Mouse (Mus musculus) CH12F3 (cell line): Measurements from ENCODE around the gene Rbfox2.

Experiments
- in situ Hi-C: fragments of 300-500 bp; cut with MboI; formaldehyde crosslinking; loops from 2 replicates; pipeline ENCODE4 v1.14.3; 2020; ENCODE audit warnings: low sequenced_read_pairs

The Rbfox2 gene

GRCm38 (mm10) chr15:77115456-77115855, 191.3 kb downstream of the Rbfox2 start:
- in situ Hi-C loops = no loop called here

GRCm38 (mm10) chr15:77113591-77113990, 193.2 kb downstream of the Rbfox2 start:
- in situ Hi-C loops = no loop called here

- in situ Hi-C loops = no loop called here
Measured at GRCm38 (mm10) chr15:77112378-77112777, 194.4 kb downstream of the Rbfox2 start.

DNA sequence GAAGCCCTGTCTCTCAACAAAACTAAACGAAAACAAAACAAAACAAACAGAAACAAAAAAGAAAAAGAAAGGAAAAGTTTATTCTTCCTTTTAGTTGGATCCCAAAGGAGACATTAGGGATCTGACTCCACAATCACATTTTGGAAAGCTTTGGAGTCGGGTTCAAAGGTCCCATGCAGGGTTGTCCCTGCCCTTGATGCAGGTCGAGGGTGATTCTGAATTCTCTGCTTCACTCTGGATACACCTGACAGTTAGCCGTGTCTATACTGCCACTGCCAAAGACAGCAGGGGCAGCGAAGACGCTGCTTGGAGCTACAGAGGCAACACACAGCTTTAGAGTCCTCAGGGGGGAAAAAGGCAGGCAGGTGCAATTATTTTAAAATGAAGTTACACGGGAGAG, 194.9 kb downstream of the Rbfox2 start:
- in situ Hi-C loops = no loop called here

DNA sequence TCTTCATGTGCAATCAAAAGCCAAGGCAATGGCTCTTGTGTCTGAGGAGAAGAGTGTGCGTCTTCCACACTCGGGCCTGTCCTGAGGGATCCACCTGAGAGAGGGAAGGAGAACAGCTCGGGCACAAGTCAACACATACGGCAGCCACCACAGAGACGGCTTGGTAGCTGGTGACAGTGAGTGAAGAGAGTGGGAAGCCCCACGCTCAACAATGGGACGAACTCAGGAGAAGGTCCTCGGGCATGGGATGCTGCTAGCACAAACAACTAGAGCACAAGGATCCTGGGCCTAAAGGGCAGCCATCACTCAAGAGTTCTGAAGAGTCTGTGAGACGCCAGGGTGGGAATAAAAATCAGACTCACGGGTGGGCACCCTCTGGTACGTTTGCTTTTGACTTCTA, 196.4 kb downstream of the Rbfox2 start:
- in situ Hi-C loops = no loop called here

DNA sequence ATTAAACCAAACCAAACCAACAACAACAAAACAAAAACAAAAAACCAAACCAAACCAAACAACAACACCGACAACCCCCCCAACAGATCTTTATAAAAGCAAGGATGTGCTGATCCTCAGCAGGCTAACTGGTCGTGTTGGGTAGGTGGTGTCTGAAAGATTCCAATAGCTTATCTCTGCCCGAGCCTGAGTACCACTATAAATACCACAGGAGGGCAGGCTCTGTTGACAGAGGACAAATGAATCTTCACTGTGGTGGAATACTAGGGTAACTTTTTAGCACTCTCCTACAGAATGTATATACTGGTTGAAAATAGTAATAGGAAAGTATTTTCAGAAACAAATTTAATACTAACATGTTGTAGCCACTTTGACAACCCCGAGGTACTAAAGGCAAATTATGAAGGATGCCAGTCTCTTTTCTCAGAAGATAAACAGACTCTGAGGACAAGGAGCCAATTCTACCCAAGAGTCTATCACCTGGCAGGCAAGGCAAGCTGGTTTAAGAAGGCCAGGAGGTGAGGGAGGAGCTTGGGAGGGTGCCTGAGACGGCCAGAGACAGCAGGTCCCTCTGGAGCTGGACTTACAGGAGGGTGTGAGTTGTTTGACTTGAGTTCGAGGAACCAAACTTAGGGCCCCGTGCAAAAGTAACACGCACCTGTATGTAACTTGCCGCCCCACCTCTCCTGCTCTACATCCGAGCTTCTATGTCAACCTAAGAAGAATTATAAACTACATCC, 199.5 kb downstream of the Rbfox2 start:
- in situ Hi-C loops = no loop called here

GRCm38 (mm10) chr15:77105273-77105672, 201.5 kb downstream of the Rbfox2 start:
- in situ Hi-C loops = no loop called here

DNA sequence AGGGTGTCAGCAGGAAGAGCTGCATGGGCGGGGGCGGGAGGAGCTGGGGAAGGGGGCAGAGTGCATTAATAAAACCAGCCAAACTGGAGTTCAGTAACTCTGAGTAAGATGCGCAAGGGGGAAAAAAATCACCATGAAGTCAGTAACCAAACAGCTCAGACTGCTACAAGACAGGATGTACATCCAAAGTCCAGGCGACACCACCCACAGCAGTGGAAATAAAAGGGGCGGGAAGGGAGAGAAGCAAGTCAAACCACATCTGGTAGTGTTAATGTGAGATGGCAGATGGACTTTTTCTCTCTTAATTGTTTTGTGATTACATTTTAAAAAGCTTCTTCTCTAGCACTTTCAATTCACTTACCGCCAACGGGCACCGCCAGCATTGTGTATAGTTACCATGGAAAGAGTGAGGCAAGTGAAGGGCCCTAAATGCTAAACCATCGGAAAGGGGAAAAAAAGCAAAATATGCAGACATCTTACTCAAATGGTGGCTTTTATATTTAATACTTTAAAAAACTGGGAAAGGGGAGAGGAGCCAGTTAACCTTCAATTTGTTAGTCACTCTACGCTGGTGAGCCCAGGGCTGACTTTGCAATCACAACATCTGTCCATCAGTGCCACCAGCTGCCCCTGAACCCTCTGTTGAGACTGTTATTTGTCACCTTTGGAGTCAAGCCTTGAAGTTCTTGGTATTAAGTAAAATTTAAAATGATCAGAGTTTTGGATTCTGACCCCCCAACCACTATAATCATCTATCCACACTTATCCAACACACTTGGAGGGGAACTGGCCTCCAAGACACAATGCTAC, 202.2 kb downstream of the Rbfox2 start:
- in situ Hi-C loops = no loop called here

DNA sequence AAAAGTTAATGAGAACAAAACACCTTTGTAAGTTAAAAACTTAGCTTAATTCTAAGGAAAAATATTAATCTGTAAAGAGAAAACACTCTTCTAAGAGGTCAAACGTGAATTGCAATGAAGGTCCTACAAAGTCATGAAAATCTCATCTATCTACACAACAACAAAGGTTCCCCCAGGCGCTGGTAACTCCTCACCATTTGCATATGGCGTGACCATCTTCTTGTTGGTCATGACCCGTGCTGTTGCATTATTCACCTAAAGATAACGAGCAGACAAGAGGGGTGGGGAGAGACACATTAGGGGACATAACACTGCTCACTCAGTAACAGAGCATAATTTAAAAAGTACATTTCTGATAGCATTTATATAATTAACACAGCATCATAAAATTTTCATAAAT, 204.1 kb downstream of the Rbfox2 start:
- in situ Hi-C loops = no loop called here

- in situ Hi-C loops = no loop called here
Measured at GRCm38 (mm10) chr15:77099756-77100155, 207.0 kb downstream of the Rbfox2 start.

- in situ Hi-C loops = no loop called here
Measured at GRCm38 (mm10) chr15:77097358-77097757, 209.4 kb downstream of the Rbfox2 start.

DNA sequence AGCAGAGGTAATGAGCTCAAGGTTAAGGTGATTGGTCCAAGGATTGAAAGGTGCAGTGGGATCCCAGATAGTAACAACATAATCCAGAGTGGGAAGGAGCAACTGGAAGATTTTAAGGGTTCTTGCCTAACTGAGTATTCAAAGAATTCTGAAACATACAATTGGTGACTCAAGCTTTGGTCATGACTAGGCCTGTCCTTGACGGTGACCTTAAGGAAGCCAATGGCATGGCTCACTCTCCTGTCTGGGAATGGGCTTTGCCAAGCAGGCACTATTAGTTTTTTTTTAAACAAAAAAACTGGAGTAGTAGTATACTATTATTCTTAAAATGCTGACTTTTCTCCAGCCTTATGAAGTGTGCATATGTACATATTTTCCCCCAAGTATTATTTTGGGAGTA, 211.6 kb downstream of the Rbfox2 start:
- in situ Hi-C loops = no loop called here

- in situ Hi-C loops = no loop called here
Measured at GRCm38 (mm10) chr15:77094431-77094830, 212.4 kb downstream of the Rbfox2 start.

- in situ Hi-C loops = no loop called here
Measured at GRCm38 (mm10) chr15:77091394-77091793, 215.4 kb downstream of the Rbfox2 start.

DNA sequence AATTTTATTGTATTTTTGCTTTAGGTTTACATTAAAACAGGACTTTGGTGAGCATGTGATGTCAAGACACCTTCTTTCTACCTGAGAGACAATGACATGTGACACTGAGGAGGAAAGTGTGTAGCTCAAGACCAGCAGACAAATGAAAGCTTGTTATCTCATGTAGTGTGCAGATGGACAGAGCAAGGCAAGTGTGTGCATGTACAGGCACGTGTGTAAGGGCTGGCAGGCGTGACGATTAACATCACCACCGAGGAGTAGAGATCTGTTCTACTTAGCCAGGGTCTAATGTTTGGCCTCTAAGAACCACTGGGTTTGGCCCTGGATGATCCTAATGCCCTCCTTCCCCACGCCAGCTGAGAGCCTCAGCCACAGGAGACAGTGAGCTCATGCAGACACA, 216.3 kb downstream of the Rbfox2 start:
- in situ Hi-C loops = no loop called here

GRCm38 (mm10) chr15:77089249-77089648, 217.6 kb downstream of the Rbfox2 start:
- in situ Hi-C loops = no loop called here

GRCm38 (mm10) chr15:77086488-77086887, 220.3 kb downstream of the Rbfox2 start:
- in situ Hi-C loops = no loop called here

DNA sequence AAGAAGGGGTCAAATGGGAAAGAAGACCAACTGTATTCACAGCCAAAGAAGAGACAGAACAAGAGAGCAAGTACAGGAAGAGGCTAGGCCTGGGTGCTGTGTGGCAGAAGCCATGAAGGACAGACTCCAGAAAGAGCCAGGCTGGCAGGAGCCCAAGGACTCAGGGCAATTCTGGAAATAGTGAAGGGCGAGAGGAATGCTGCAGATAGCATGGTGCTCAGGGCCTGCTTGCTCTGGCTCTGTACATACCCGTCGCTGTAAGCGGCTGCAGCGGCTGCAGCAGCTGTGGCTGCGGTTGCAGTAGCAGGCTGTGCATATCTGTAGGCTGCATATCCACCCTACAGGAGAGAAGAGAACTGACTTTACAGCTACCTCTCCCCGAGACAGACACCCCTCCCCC, 221.0 kb downstream of the Rbfox2 start:
- in situ Hi-C loops = no loop called here

DNA sequence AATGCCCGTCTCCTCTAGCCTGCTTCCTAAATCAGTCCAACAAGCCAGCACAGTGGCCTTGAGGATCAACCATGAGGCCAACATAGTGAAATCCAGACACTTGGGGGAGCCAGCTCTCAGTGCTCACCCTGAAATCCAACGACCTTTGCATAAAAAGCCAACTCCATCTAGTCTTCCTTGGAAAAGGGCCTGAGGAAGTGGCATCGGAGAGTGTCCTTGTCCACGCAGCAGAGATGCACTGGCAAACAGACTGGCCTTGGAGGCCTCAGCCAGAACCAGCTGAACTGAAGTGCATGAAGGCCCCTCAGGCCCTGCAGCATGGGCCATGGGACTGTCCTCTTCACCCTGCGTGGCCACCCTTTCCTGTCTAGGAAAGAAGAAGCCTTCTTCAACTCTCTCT, 225.3 kb downstream of the Rbfox2 start:
- in situ Hi-C loops = no loop called here

GRCm38 (mm10) chr15:77080684-77081254, 226.0 kb downstream of the Rbfox2 start:
- in situ Hi-C loops = no loop called here

- in situ Hi-C loops = no loop called here
Measured at GRCm38 (mm10) chr15:77079890-77080361, 226.9 kb downstream of the Rbfox2 start.
